Mouse (Mus musculus): ENCODE measurements at regions not wholly inside any gene's neighbourhood (a gene's known extent, or its start where the extent isn't known, plus 50 kb on each side); places are given as distances from the start of the nearest gene placed in this dataset.

DNA sequence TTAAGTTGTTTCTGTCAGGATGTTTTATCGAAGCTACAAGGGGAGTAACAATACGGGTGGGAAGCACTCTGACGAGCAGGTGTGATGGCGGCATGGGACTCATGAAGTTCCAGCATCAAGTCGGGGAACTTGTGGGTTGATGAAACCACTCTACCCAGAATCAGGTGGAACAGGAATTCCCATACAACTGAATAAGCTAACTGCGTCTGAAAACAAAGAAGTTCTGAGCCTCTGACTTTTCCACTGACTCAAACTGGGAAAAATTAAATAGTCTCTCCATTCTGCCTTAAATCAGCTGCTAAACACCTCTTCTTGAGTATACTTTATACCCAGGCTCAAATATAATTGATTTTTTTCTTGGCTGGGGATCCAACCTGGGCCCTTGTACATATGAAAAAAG, 105.6 kb upstream of the Egln3 start:
- H3K27me3 ChIP-seq (ENCODE audit: control insufficient read depth, insufficient read depth, low read length): no peaks in the 10 kb centered on the region
- no peaks in the 10 kb centered on the region for H3K36me3 ChIP-seq (ENCODE audit: control insufficient read depth, insufficient read depth, low read length)
- whole genome bisulfite sequencing: 86% methylated on average over 6 of the region's 6 CpGs
- H3K4me2 ChIP-seq (ENCODE audit: low read length): no peak overlapping the region
- no peak overlapping the region for H3K4me3 ChIP-seq (ENCODE audit: control insufficient read depth in 1 of 2, insufficient read depth in 1 of 2, low read depth in 1 of 2, low read length in 2 of 2)
- no peaks in the 10 kb centered on the region for H3K9me3 ChIP-seq (ENCODE audit: control insufficient read depth, low read length)
- no peak overlapping the region for H3K9ac ChIP-seq (ENCODE audit: low read length)
- ATAC-seq (ENCODE audit: insufficient number of reproducible peaks, insufficient read depth, low FRiP score, low read depth): no peak
- H3K4me1 ChIP-seq (ENCODE audit: control insufficient read depth in 2 of 2, insufficient read depth in 2 of 2, low read length in 2 of 2): peaks cover 8 to 14% of the 10 kb centered on the region in 2 experiments
- H3K27ac ChIP-seq (replicated peaks in 1 of 2; ENCODE audit: control insufficient read depth in 1 of 2, insufficient read depth in 1 of 2, low read depth in 2 of 2, low read length in 2 of 2): no peak overlapping the region

DNA sequence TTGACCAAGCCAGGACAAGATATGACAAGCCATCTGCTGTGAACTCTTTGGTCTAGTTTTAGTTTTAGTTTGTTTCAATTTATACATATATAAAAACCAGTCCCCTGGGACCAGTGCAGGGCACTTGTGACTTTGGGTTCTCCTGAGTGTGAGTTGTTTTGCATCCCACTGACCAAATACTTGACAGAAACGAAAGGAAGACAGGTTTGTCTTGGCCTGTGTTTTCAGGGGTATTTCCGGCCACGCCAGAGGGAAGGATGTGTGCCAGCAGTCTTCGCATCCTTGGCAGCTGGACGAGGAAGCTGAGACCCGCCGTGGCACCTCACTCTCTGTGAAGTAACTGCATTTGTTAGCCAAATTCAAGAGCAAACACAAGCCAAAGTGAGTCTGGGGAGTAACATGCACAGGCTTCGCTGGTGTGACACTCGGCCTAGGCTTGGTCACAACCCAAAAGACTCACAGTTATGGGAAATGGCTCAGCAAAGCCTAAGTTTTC, 101.5 kb upstream of the Egln3 start:
- Histone ChIP-seq H3K36me3 (ENCODE audit: control insufficient read depth, insufficient read depth, low read length) (no peaks in the 10 kb centered on the region), H3K4me1 (ENCODE audit: control insufficient read depth in 2 of 2, insufficient read depth in 2 of 2, low read length in 2 of 2) (no peaks in the 10 kb centered on the region), H3K9ac (ENCODE audit: low read length) (no peak overlapping the region), H3K4me2 (ENCODE audit: low read length) (no peak overlapping the region), H3K9me3 (ENCODE audit: control insufficient read depth, low read length) (no peaks in the 10 kb centered on the region), H3K27ac (replicated peaks in 1 of 2; ENCODE audit: control insufficient read depth in 1 of 2, insufficient read depth in 1 of 2, low read depth in 2 of 2, low read length in 2 of 2) (no peak overlapping the region), H3K27me3 (ENCODE audit: control insufficient read depth, insufficient read depth, low read length) (no peaks in the 10 kb centered on the region), H3K4me3 (ENCODE audit: control insufficient read depth in 1 of 2, insufficient read depth in 1 of 2, low read depth in 1 of 2, low read length in 2 of 2) (no peak overlapping the region)
- ATAC-seq (ENCODE audit: insufficient number of reproducible peaks, insufficient read depth, low FRiP score, low read depth): no peak
- WGBS: 80% methylated on average over 9 of the region's 9 CpGs

DNA sequence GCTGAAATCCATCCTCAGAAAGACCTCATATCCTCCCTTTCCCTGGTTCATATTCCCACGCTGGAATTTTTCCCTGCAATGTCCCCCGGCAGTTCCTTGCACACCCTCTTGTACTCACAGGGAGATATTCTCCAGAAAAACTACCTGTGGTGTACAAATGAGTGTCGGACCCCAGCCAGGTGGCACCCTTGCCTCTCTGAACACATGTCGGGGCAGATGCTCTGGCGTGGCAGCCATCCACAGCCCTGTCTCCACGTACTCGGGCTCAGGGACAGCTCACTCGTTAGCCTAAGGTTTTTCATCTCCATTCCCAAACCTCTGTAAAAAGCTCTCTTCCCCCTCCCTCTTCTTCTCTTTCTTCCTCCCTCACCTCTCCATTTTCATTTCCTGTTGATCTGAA, 100.1 kb upstream of the Egln3 start:
- H3K4me1 ChIP-seq (ENCODE audit: control insufficient read depth in 2 of 2, insufficient read depth in 2 of 2, low read length in 2 of 2): no peaks in the 10 kb centered on the region
- H3K27me3 ChIP-seq (ENCODE audit: control insufficient read depth, insufficient read depth, low read length): no peaks in the 10 kb centered on the region
- no peak for ATAC-seq (ENCODE audit: insufficient number of reproducible peaks, insufficient read depth, low FRiP score, low read depth)
- no peaks in the 10 kb centered on the region for H3K9me3 ChIP-seq (ENCODE audit: control insufficient read depth, low read length)
- WGBS: 67% methylated on average over 8 of the region's 8 CpGs
- H3K36me3 ChIP-seq (ENCODE audit: control insufficient read depth, insufficient read depth, low read length): no peaks in the 10 kb centered on the region
- H3K9ac ChIP-seq (ENCODE audit: low read length): no peak overlapping the region
- no peak overlapping the region for H3K27ac ChIP-seq (replicated peaks in 1 of 2; ENCODE audit: control insufficient read depth in 1 of 2, insufficient read depth in 1 of 2, low read depth in 2 of 2, low read length in 2 of 2)
- H3K4me2 ChIP-seq (ENCODE audit: low read length): no peak overlapping the region
- H3K4me3 ChIP-seq (ENCODE audit: control insufficient read depth in 1 of 2, insufficient read depth in 1 of 2, low read depth in 1 of 2, low read length in 2 of 2): no peak overlapping the region

DNA sequence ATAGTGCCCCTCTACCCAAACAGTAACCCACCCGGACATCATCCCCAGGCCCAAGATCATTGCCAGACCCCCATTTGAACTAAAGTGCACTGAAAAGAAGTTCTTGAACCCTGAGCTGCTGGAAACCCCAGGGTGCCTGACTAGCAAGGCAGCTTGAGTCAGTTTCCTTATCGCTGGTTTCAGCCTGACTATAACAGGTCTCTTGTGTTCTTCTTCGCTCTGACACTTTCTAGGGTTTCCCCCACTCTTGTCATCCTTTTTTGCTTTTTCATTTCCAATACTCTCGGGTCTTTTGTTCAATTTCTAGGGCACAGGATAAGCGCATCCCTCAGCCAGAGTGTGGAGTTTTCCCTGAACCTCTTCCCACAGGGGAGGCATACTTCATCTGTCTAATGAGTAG, 95.8 kb upstream of the Egln3 start:
- WGBS: 56% methylated on average over 5 of the region's 5 CpGs
- Histone ChIP-seq H3K27ac (replicated peaks in 1 of 2; ENCODE audit: control insufficient read depth in 1 of 2, insufficient read depth in 1 of 2, low read depth in 2 of 2, low read length in 2 of 2) (no peak overlapping the region), H3K9ac (ENCODE audit: low read length) (no peak overlapping the region), H3K4me1 (ENCODE audit: control insufficient read depth in 2 of 2, insufficient read depth in 2 of 2, low read length in 2 of 2) (no peaks in the 10 kb centered on the region), H3K36me3 (ENCODE audit: control insufficient read depth, insufficient read depth, low read length) (no peaks in the 10 kb centered on the region), H3K4me2 (ENCODE audit: low read length) (no peak overlapping the region), H3K27me3 (ENCODE audit: control insufficient read depth, insufficient read depth, low read length) (no peaks in the 10 kb centered on the region), H3K9me3 (ENCODE audit: control insufficient read depth, low read length) (no peaks in the 10 kb centered on the region), H3K4me3 (ENCODE audit: control insufficient read depth in 1 of 2, insufficient read depth in 1 of 2, low read depth in 1 of 2, low read length in 2 of 2) (no peak overlapping the region)
- ATAC-seq (ENCODE audit: insufficient number of reproducible peaks, insufficient read depth, low FRiP score, low read depth): no peak

DNA sequence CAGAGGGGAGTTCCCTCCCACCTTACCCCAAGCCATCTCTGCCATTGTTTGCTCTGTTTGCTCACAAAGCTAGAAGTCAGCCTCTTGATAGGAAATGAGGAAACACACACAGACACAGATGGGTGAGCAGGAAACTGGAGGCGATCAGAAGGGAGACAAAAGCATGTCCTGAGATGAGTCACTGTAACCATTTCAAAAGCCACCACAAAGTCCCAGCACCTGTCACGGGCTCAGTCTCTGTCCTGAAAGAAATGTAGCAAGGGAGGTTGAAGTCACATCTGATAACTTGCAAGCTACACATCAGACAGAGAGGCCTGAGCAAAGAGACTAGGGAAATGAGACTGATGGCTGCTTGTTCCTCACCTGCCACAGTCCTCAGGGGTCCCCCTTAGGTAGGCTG, 89.6 kb upstream of the Egln3 start:
- H3K4me1 ChIP-seq (ENCODE audit: control insufficient read depth in 2 of 2, insufficient read depth in 2 of 2, low read length in 2 of 2): peaks cover 7% of the 10 kb centered on the region in 2 experiments; a peak in 2 of 4 replicates
- no peaks in the 10 kb centered on the region for H3K36me3 ChIP-seq (ENCODE audit: control insufficient read depth, insufficient read depth, low read length)
- WGBS: 54% methylated on average over 2 of the region's 2 CpGs
- no peak overlapping the region for H3K9ac ChIP-seq (ENCODE audit: low read length)
- H3K4me2 ChIP-seq (ENCODE audit: low read length): no peak overlapping the region
- H3K4me3 ChIP-seq (ENCODE audit: control insufficient read depth in 1 of 2, insufficient read depth in 1 of 2, low read depth in 1 of 2, low read length in 2 of 2): no peak overlapping the region
- no peaks in the 10 kb centered on the region for H3K27me3 ChIP-seq (ENCODE audit: control insufficient read depth, insufficient read depth, low read length)
- no peak for ATAC-seq (ENCODE audit: insufficient number of reproducible peaks, insufficient read depth, low FRiP score, low read depth)
- H3K9me3 ChIP-seq (ENCODE audit: control insufficient read depth, low read length): no peaks in the 10 kb centered on the region
- no peak overlapping the region for H3K27ac ChIP-seq (replicated peaks in 1 of 2; ENCODE audit: control insufficient read depth in 1 of 2, insufficient read depth in 1 of 2, low read depth in 2 of 2, low read length in 2 of 2)

DNA sequence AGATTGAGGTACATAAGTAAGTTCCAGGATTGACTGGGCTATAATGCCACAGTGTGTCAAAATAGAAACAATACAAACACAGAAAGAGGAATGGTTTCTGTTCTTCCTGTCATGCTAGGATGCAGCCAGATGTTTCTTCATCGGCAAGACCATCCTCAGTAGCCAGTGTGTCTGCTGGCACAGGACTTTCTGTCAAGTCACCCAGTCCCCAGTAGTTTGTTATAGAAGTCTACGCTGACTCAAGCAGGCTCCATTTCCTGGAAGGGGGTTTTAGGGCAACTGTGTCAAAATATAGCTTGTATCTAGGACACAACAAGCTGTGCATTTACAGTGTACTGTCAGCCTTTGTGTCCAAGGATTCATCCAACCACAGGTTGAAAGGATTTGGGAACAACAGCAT, 86.7 kb upstream of the Egln3 start:
- no peak for ATAC-seq (ENCODE audit: insufficient number of reproducible peaks, insufficient read depth, low FRiP score, low read depth)
- Histone ChIP-seq H3K36me3 (ENCODE audit: control insufficient read depth, insufficient read depth, low read length) (no peaks in the 10 kb centered on the region), H3K4me1 (ENCODE audit: control insufficient read depth in 2 of 2, insufficient read depth in 2 of 2, low read length in 2 of 2) (peaks cover 19 to 29% of the 10 kb centered on the region in 2 experiments), H3K4me2 (ENCODE audit: low read length) (no peak overlapping the region), H3K27me3 (ENCODE audit: control insufficient read depth, insufficient read depth, low read length) (no peaks in the 10 kb centered on the region), H3K27ac (replicated peaks in 1 of 2; ENCODE audit: control insufficient read depth in 1 of 2, insufficient read depth in 1 of 2, low read depth in 2 of 2, low read length in 2 of 2) (no peak overlapping the region), H3K9ac (ENCODE audit: low read length) (no peak overlapping the region), H3K4me3 (ENCODE audit: control insufficient read depth in 1 of 2, insufficient read depth in 1 of 2, low read depth in 1 of 2, low read length in 2 of 2) (no peak overlapping the region), H3K9me3 (ENCODE audit: control insufficient read depth, low read length) (no peaks in the 10 kb centered on the region)
- WGBS: 87% methylated on average over 2 of the region's 2 CpGs

DNA sequence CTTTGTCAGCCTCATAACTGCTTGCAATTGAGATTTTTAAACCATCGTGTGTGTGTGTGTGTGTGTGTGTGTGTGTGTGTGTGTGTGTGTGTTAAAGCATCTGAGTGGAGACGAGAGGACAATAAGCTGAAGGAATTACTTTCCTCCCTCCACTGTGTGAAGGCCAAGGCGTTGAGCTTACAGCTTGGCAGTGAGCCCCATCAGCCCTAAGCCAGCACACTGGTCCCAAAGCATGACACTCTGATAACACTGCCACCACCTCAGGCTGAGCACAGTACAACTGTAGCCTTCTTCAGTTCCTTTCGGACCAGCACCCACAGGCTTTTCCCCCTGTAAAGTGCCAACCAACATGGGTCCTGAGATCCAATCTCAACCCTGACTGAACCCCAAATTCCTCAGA, 85.1 kb upstream of the Egln3 start:
- no peak for ATAC-seq (ENCODE audit: insufficient number of reproducible peaks, insufficient read depth, low FRiP score, low read depth)
- 45% methylated on average over 4 of the region's 4 CpGs for WGBS
- H3K27me3 ChIP-seq (ENCODE audit: control insufficient read depth, insufficient read depth, low read length): no peaks in the 10 kb centered on the region
- no peak overlapping the region for H3K27ac ChIP-seq (replicated peaks in 1 of 2; ENCODE audit: control insufficient read depth in 1 of 2, insufficient read depth in 1 of 2, low read depth in 2 of 2, low read length in 2 of 2)
- H3K4me2 ChIP-seq (ENCODE audit: low read length): no peak overlapping the region
- peaks cover 19 to 29% of the 10 kb centered on the region in 2 experiments for H3K4me1 ChIP-seq (ENCODE audit: control insufficient read depth in 2 of 2, insufficient read depth in 2 of 2, low read length in 2 of 2)
- no peak overlapping the region for H3K4me3 ChIP-seq (ENCODE audit: control insufficient read depth in 1 of 2, insufficient read depth in 1 of 2, low read depth in 1 of 2, low read length in 2 of 2)
- no peaks in the 10 kb centered on the region for H3K36me3 ChIP-seq (ENCODE audit: control insufficient read depth, insufficient read depth, low read length)
- H3K9ac ChIP-seq (ENCODE audit: low read length): no peak overlapping the region
- H3K9me3 ChIP-seq (ENCODE audit: control insufficient read depth, low read length): no peaks in the 10 kb centered on the region

DNA sequence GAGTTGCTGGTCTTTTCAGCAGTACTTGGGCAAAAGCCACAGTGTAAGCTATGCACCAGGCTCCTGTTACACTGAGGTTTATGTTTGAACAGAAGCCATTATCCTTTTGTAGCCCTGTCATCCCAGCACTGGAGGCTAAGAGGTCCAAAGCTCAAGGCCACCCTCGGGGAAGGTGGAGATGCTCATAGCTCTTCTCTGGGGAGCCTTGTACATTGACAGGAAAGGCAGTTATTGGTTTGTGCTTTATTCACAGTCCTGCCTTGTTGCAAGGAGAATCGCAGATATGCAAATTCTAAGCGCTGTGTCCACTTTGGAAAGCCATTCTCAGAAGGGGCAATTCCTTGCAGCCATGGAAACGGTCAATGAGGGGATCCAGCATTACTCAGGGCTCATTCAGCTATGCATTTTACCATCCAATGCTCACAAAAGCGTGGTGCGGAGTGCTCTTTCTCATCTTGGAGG, 84.4 kb upstream of the Egln3 start:
- Histone ChIP-seq H3K4me3 (ENCODE audit: control insufficient read depth in 1 of 2, insufficient read depth in 1 of 2, low read depth in 1 of 2, low read length in 2 of 2) (no peak overlapping the region), H3K4me1 (ENCODE audit: control insufficient read depth in 2 of 2, insufficient read depth in 2 of 2, low read length in 2 of 2) (peaks cover 19 to 29% of the 10 kb centered on the region in 2 experiments), H3K36me3 (ENCODE audit: control insufficient read depth, insufficient read depth, low read length) (no peaks in the 10 kb centered on the region), H3K4me2 (ENCODE audit: low read length) (no peak overlapping the region), H3K27me3 (ENCODE audit: control insufficient read depth, insufficient read depth, low read length) (no peaks in the 10 kb centered on the region), H3K27ac (replicated peaks in 1 of 2; ENCODE audit: control insufficient read depth in 1 of 2, insufficient read depth in 1 of 2, low read depth in 2 of 2, low read length in 2 of 2) (peak overlapping the region in 1 of 2 experiments; percentile 83; a peak in 2 of 4 replicates), H3K9me3 (ENCODE audit: control insufficient read depth, low read length) (no peaks in the 10 kb centered on the region), H3K9ac (ENCODE audit: low read length) (no peak overlapping the region)
- no peak for ATAC-seq (ENCODE audit: insufficient number of reproducible peaks, insufficient read depth, low FRiP score, low read depth)
- WGBS: 90% methylated on average over 6 of the region's 6 CpGs
